Mouse (Mus musculus) neural tube, embryonic 14.5 days (tissue): Measurements from ENCODE around the gene Trrap. TPM values are rescaled to one million over a fixed set of nuclear protein-coding genes. Genes with fewer than 3 reads are reported as not detected.

ENCODE experiments used
- ATAC-seq: fragments of 200-750 bp; cut with Nextera tagmentation; 2 replicates; pipeline ENCODE4 v1.8.0; 2017; ENCODE audit warnings: low read depth, mild to moderate bottlenecking, moderate TSS enrichment, moderate library complexity
- H3K27ac ChIP-seq: fragments of 300-500 bp; sonication (generic); 2 replicates; pipeline ENCODE4 v1.5.1; 2014; ENCODE audit warnings: low read depth, mild to moderate bottlenecking, control low read depth, low read length, moderate library complexity, mixed read lengths
- H3K27me3 ChIP-seq: fragments of 300-500 bp; sonication (generic); 2 replicates; pipeline ENCODE4 v1.6.1; 2014; ENCODE audit warnings: low read length; ENCODE audit not compliant: control insufficient read depth, insufficient read depth
- H3K36me3 ChIP-seq: fragments of 300-500 bp; sonication (generic); 2 replicates; pipeline ENCODE4 v1.6.1; 2014; ENCODE audit warnings: low read length, mixed read lengths; ENCODE audit not compliant: control insufficient read depth, insufficient read depth
- H3K4me1 ChIP-seq: fragments of 300-500 bp; sonication (generic); 2 replicates; pipeline ENCODE4 v1.6.1; 2014; ENCODE audit warnings: low read length; ENCODE audit not compliant: control insufficient read depth, insufficient read depth
- H3K4me2 ChIP-seq: fragments of 300-500 bp; sonication (generic); 2 replicates; pipeline ENCODE4 v1.6.1; 2014; ENCODE audit warnings: mild to moderate bottlenecking, low read depth, low read length, control low read depth
- H3K4me3 ChIP-seq: fragments of 300-500 bp; sonication (generic); 2 replicates; pipeline ENCODE4 v1.5.1; 2014; ENCODE audit warnings: low read depth, low read length, control low read depth, mixed read lengths
- H3K9ac ChIP-seq: fragments of 300-500 bp; sonication (generic); replicated peaks from 2 replicates; pipeline ENCODE4 v1.6.1; 2014; ENCODE audit warnings: low read depth, mild to moderate bottlenecking, control low read depth, low read length, mixed read lengths
- H3K9me3 ChIP-seq: fragments of 300-500 bp; sonication (generic); 2 replicates; pipeline ENCODE4 v1.6.1; 2016; ENCODE audit warnings: low read length; ENCODE audit not compliant: control insufficient read depth
- WGBS: fragments of 180-500 bp; shearing (Covaris S2); extraction: QIAGEN DNeasy Blood & Tissue Kit; methylation state at CpG from one replicate; pipeline ENCODE4 v1.1.7; 2014; 5-methylcytosine and 5-hydroxymethylcytosine counted together
- polyA plus RNA-seq: library from polyadenylated mRNA; unstranded; fragments of >200 nt; fragmentation: Nextera tagmentation; extraction: Ambion mirVana; gene quantifications from 2 replicates; pipeline ENCODE4 v1.2.1, GENCODE M21; 2014

The Trrap gene
- polyA plus RNA-seq, 1 experiment from 2014 or later = 92.0 TPM

DNA sequence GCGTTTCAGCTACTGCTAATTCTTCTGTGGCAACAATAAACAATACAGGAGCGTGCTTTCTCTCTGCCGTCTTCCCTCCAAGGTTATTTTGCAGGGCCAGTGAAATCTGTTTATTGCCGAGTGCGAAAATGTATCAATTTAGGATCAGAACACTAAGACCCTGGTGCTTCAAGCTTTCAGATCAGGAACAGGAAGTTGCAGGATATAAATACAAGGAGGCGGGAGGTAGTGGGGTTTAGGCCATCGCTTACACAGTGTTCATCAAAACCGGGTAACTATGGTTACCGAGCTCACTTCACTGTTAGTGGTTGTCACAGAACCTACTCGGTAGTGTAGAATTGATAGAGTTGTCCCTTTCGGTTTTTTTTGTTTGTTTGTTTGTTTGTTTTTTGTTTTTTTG lies 886 bp upstream of the Trrap start:
- H3K27me3 ChIP-seq = no peaks in the 10 kb centered on the region
- H3K9ac ChIP-seq = no peak overlapping the region
- H3K4me1 ChIP-seq = peaks cover 7% of the 10 kb centered on the region
- no peak overlapping the region for H3K4me3 ChIP-seq
- H3K36me3 ChIP-seq = 0 out of 2 replicates have a peak, but pooled peaks cover 5% of the 10 kb centered on the region
- no peak for ATAC-seq
- H3K4me2 ChIP-seq = no peak overlapping the region
- H3K9me3 ChIP-seq = no peaks in the 10 kb centered on the region
- WGBS = 83% methylated on average over 11 of the region's 11 CpGs
- H3K27ac ChIP-seq = no peak overlapping the region

DNA sequence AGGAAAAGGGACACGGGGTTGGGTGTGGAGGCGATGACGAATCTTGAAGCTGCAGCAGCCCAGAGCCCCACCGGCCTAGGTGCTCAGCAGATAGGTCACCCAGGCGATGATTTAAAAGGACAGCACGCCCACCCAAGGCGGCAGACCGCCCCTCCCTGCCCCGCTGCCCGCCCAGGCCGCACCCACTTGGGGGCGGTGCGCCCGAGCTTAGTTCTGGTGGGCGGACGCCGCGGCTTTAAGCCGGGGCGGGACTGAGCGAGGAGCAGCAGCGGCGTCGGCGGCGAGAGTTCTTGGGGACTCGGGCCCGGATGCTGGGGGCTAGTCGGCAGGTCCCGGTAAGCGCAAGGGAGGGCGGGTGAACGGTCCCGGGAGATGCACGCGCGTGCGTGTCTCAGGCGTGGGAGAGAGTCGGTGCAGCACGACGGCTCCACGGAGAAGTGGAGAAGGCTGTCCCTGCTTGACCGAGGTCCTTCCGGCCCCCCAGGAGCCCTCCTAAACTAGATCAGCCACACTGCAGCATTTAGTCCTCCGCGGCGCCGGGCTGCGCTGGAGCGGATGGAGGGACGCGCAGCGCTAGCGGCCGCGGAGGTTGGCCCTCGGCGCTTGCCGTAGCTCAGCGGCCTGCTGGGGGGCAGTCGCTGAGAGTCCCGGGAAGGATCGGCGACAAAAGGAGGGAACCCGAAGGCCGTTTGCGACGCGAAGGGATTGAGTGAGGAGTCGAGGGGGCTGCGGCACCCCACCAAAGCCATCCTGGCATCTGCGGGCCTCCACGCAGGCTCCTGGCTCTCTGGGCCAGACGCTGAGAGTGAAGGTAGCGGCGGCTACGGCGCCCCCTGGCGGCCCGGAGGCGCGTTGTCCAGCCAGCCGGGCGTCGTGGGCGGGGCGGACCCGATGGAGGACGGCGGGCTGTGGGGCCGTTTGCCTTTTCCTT lies 644 bp downstream of the Trrap start:
- Histone ChIP-seq H3K27me3 (no peaks in the 10 kb centered on the region), H3K27ac (peak overlapping the region; percentile 97)
- WGBS = under 1% methylated on average over 91 of the region's 92 CpGs

DNA sequence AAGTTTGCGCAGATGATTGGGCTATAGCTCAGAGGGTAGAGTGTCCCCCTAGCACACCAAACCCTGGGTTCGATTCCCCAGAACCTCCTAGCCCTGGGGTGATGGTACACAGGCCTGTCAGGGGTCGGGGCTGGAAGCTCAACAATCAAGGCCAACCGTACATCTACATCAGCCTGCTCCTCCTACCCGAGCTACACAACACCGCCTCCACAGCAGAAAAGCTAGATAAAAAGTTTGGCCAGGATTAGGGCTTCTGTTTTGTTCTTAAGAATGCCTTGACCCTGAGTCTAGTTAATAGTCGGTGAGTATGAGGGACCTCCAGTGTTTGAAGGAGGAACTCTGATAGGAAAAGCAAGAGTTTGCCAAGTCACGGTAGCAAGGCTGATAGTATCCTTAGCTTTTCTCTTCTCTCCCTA lies 1.5 kb downstream of the Trrap start:
- Histone ChIP-seq H3K4me2 (peak overlapping the region; percentile 65), H3K9ac (peak overlapping the region; percentile 94), H3K27me3 (no peaks in the 10 kb centered on the region), H3K4me3 (peak overlapping the region; percentile 83), H3K4me1 (peaks cover 7% of the 10 kb centered on the region), H3K27ac (peak overlapping the region; percentile 97; the same call in 1 of the 2 replicates), H3K9me3 (no peaks in the 10 kb centered on the region), H3K36me3 (peaks cover 5% of the 10 kb centered on the region; the same call in 1 of the 2 replicates)
- ATAC-seq = peak; percentile 13; the same call in 1 of the 2 replicates
- 38% methylated on average over 8 of the region's 8 CpGs for WGBS

More for the DNA sequence above, 644 bp downstream of the Trrap start:
- H3K9ac ChIP-seq = peak overlapping the region; percentile 94
- H3K36me3 ChIP-seq = peaks cover 5% of the 10 kb centered on the region; the same call in 1 of the 2 replicates
- H3K4me3 ChIP-seq = peak overlapping the region; percentile 83
- H3K4me1 ChIP-seq = peaks cover 7% of the 10 kb centered on the region
- H3K4me2 ChIP-seq = peak overlapping the region; percentile 65
- ATAC-seq = peak; percentile 89
- H3K9me3 ChIP-seq = no peaks in the 10 kb centered on the region

DNA sequence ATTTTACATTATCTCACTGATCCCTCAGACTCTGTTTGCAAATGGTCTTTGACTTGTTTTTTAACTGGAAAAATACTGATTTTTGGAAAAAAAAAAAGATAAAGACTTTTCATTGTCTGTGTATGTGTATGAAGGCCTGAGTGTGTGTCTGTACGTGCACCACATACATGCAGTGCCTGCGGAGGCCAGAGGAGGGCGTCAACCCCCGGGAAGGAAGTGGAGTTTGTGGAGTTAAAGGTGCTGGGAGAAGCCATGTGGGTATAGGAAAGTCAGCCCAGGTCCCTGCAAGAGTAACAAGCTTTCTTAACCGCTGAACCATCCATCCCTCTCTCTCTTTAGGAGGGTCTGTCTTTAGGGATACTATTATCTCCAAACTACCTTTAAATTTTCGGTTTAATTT lies 5.7 kb downstream of the Trrap start:
- no peak overlapping the region for H3K4me2 ChIP-seq

DNA sequence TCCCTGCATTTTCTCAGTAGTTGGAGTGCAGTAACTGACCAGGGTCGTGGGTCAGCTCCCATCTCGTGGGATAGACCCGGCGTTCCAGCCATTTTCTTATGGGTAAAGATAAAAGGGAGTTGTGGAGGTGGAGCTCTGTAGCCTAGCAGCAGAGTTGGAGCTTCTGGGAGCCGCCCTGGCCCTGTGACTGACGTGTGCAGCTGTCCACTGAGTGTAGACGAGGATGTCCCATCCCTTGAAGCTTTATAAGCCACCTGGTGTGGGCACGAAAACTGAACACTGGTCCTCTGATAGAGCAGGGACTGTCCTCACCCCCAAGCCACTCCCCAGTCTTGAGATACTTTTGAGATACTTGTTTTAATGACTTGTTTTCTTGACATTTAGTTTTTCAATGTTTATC lies 13.1 kb downstream of the Trrap start:
- Histone ChIP-seq H3K4me2 (no peak overlapping the region), H3K9ac (no peak overlapping the region), H3K27ac (no peak overlapping the region), H3K4me3 (no peak overlapping the region), H3K36me3 (peaks cover 75% of the 10 kb centered on the region), H3K9me3 (no peaks in the 10 kb centered on the region), H3K27me3 (no peaks in the 10 kb centered on the region), H3K4me1 (no peaks in the 10 kb centered on the region)
- WGBS = 88% methylated on average over 8 of the region's 8 CpGs
- no peak for ATAC-seq

More for the DNA sequence above, 5.7 kb downstream of the Trrap start:
- Histone ChIP-seq H3K27ac (no peak overlapping the region), H3K9ac (no peak overlapping the region), H3K9me3 (no peaks in the 10 kb centered on the region), H3K4me1 (peaks cover 7% of the 10 kb centered on the region), H3K36me3 (peaks cover 23% of the 10 kb centered on the region), H3K27me3 (no peaks in the 10 kb centered on the region), H3K4me3 (no peak overlapping the region)
- no peak for ATAC-seq
- WGBS = 93% methylated on average over 6 of the region's 6 CpGs

DNA sequence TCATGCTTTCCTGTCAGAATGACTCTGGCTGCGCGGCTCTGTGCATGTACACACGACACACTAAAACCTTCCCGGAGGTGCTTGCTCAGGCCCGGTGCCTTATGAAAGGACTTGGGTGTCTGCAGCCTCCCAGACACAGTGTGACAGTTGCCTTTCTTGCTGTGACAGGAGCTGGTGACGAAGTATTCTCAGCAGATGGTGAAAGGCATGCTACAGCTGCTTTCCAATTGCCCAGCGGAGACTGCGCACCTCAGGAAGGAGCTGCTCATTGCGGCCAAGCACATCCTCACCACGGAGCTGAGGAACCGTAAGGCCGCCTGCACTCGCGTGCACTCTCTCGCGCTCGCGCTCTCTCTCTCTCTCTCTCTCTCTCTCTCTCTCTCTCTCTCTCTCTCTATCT lies 18.9 kb downstream of the Trrap start:
- no peaks in the 10 kb centered on the region for H3K9me3 ChIP-seq
- no peak overlapping the region for H3K9ac ChIP-seq
- H3K27me3 ChIP-seq = no peaks in the 10 kb centered on the region
- no peak overlapping the region for H3K4me2 ChIP-seq
- peaks cover 90% of the 10 kb centered on the region for H3K36me3 ChIP-seq
- WGBS = 94% methylated on average over 18 of the region's 18 CpGs
- no peak overlapping the region for H3K27ac ChIP-seq
- no peaks in the 10 kb centered on the region for H3K4me1 ChIP-seq
- no peak for ATAC-seq
- no peak overlapping the region for H3K4me3 ChIP-seq

DNA sequence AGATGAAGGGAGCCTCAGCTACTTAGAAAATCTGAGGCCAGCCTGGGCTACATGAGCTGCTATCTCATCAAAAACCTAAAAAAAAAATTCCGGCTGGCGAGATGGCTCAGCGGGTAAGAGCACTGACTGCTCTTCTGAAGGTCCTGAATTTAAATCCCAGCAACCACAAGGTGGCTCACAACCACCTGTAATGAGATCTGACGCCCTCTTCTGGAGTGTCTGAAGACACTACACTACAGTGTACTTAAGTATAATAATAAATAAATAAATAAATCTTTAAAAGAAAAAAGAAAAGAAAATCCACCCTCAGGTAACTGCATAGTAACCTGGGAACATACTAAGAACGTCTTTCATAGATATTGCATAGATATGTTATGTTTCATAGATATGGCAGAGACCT lies 25.8 kb downstream of the Trrap start:
- Histone ChIP-seq H3K4me3 (no peak overlapping the region), H3K9ac (no peak overlapping the region), H3K4me1 (no peaks in the 10 kb centered on the region), H3K9me3 (no peaks in the 10 kb centered on the region), H3K4me2 (no peak overlapping the region), H3K36me3 (peaks cover 94% of the 10 kb centered on the region), H3K27ac (no peak overlapping the region), H3K27me3 (no peaks in the 10 kb centered on the region)
- no peak for ATAC-seq
- WGBS = 88% methylated on average over 5 of the region's 5 CpGs

DNA sequence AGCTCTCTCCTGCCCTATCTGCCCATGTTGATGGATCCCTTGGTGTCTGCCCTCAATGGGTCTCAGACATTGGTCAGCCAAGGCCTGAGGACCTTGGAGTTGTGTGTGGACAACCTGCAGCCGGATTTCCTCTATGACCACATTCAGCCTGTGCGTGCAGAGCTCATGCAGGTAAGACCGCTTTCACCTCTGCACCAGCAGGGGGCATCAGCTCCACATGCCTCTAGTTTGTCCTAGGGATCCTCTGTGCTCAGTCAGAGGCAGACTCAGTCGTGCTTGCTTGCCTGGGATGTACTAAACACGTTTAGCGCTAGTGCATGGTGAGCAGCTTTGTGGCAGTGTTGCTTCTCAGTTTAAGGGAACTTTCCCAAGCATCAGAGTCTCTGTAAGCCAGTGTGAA lies 27.2 kb downstream of the Trrap start:
- Histone ChIP-seq H3K27me3 (no peaks in the 10 kb centered on the region), H3K36me3 (peaks cover 94% of the 10 kb centered on the region), H3K27ac (no peak overlapping the region), H3K9ac (no peak overlapping the region), H3K4me1 (no peaks in the 10 kb centered on the region), H3K4me2 (no peak overlapping the region), H3K4me3 (no peak overlapping the region), H3K9me3 (no peaks in the 10 kb centered on the region)
- ATAC-seq = no peak
- 79% methylated on average over 6 of the region's 6 CpGs for WGBS

DNA sequence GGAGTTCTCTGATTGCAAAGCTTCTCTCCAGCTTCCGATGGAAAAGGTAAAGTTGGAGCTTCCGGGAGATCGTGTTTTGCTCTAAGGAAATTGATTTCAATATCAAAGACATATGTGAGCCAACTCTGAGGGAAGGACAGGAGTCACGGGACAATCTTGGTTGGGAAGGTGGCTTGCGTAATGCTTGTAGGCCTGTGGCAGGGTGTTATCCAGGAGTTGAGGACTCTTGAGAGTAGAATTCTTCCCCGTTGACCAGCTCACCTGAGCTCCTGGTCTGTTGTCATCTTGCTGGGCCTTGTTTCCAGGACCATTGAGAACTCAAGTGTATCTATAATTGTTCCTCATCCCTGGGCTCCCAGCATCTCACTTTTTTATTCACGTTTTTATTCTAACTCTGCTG lies 29.6 kb downstream of the Trrap start:
- Histone ChIP-seq H3K4me2 (no peak overlapping the region), H3K27me3 (no peaks in the 10 kb centered on the region), H3K9ac (no peak overlapping the region), H3K4me1 (no peaks in the 10 kb centered on the region), H3K27ac (no peak overlapping the region), H3K4me3 (no peak overlapping the region), H3K9me3 (no peaks in the 10 kb centered on the region), H3K36me3 (peaks cover 94% of the 10 kb centered on the region)
- WGBS = 96% methylated on average over 7 of the region's 7 CpGs
- ATAC-seq = no peak
